Mouse (Mus musculus) layer of hippocampus, adult 18-20 months (tissue): ENCODE data around the gene C1galt1c1. TPM values are rescaled to one million over a fixed set of nuclear protein-coding genes. Genes with fewer than 3 reads are reported as not detected.

Experiments
- DNase-seq, 2 experiments: peaks; one replicate each; pipeline ENCODE4 v3.0.0; 2022; ENCODE audit warnings: low spot score in 2 of 2
- long read RNA-seq: library from polyadenylated mRNA; stranded (forward); transcript quantifications from one replicate; pipeline ENCODE4 v2.0.0, GENCODE M21; 2021
- total RNA-seq, 2 experiments: library from RNA; stranded (reverse); gene quantifications; 2 replicates each; pipeline ENCODE4 v1.2.3; 2021

The C1galt1c1 gene
- total RNA-seq: 10 to 100 TPM; 24.4 to 24.8 TPM
- long read RNA-seq, transcript C1galt1c1-201 (2 exons, 1,449 nt): major isoform, 20 of 21 reads
- long read RNA-seq, partial matches to known transcripts: 0 of 21 reads
- long read RNA-seq, other reads (novel, unspliced or antisense): 1 of 21 reads

- DNase-seq: peak; percentile 83 to 96
Observed at GRCm38 (mm10) chrX:38634801-38635637, at the start of gene C1galt1c1. TSS of gene C1galt1c1 (minus strand) at chrX:38635087.

GRCm38 (mm10) chrX:38681972-38682371 lies 47.1 kb upstream of the C1galt1c1 start:
- no peak for DNase-seq

- DNase-seq: no peak
Observed at GRCm38 (mm10) chrX:38669111-38669903, 34.4 kb upstream of the C1galt1c1 start.

- no peak for DNase-seq
Observed at GRCm38 (mm10) chrX:38656206-38656883, 21.5 kb upstream of the C1galt1c1 start.

- no peak for DNase-seq
Observed at GRCm38 (mm10) chrX:38654681-38655080, 19.8 kb upstream of the C1galt1c1 start.

GRCm38 (mm10) chrX:38653181-38653580 lies 18.3 kb upstream of the C1galt1c1 start:
- DNase-seq: no peak

- no peak for DNase-seq
Observed at GRCm38 (mm10) chrX:38651167-38651566, 16.3 kb upstream of the C1galt1c1 start.

- DNase-seq: no peak
Observed at GRCm38 (mm10) chrX:38650404-38651039, 15.6 kb upstream of the C1galt1c1 start.

GRCm38 (mm10) chrX:38642183-38642582 lies 7.3 kb upstream of the C1galt1c1 start:
- no peak for DNase-seq

- no peak for DNase-seq
Observed at GRCm38 (mm10) chrX:38641435-38641834, 6.5 kb upstream of the C1galt1c1 start.

GRCm38 (mm10) chrX:38635638-38635931 lies 698 bp upstream of the C1galt1c1 start:
- DNase-seq: no peak

- peak; percentile 1 to 25 for DNase-seq
Observed at GRCm38 (mm10) chrX:38600995-38601369, 33.9 kb downstream of the C1galt1c1 start.

GRCm38 (mm10) chrX:38600177-38600994 lies 34.5 kb downstream of the C1galt1c1 start, which contains the start of gene Mcts1:
TSS of gene Mcts1 (plus strand) at chrX:38600578.
- peak; percentile 77 to 86 for DNase-seq

- DNase-seq: no peak
Observed at GRCm38 (mm10) chrX:38593180-38593889, 41.6 kb downstream of the C1galt1c1 start.

GRCm38 (mm10) chrX:38591749-38592148 lies 43.1 kb downstream of the C1galt1c1 start:
- DNase-seq: no peak

- no peak for DNase-seq
Observed at GRCm38 (mm10) chrX:38589827-38590226, 45.1 kb downstream of the C1galt1c1 start.

- no peak for DNase-seq
Observed at GRCm38 (mm10) chrX:38583261-38583660, 51.6 kb downstream of the C1galt1c1 start.

GRCm38 (mm10) chrX:38581140-38581539 lies 53.7 kb downstream of the C1galt1c1 start:
- DNase-seq: no peak
